Mouse (Mus musculus) CD8-positive naive resting alpha-beta T cell, adult 57 days (primary cell): ENCODE measurements around the gene Zfp318. TPM values are rescaled to one million over a fixed set of nuclear protein-coding genes. Genes with fewer than 3 reads are reported as not detected.

ENCODE experiments used
- total RNA-seq: library from RNA; stranded (reverse); gene quantifications from one replicate; pipeline ENCODE4 v1.2.4, GENCODE M21; 2023

The Zfp318 gene
- 56.7 TPM for total RNA-seq

DNA sequence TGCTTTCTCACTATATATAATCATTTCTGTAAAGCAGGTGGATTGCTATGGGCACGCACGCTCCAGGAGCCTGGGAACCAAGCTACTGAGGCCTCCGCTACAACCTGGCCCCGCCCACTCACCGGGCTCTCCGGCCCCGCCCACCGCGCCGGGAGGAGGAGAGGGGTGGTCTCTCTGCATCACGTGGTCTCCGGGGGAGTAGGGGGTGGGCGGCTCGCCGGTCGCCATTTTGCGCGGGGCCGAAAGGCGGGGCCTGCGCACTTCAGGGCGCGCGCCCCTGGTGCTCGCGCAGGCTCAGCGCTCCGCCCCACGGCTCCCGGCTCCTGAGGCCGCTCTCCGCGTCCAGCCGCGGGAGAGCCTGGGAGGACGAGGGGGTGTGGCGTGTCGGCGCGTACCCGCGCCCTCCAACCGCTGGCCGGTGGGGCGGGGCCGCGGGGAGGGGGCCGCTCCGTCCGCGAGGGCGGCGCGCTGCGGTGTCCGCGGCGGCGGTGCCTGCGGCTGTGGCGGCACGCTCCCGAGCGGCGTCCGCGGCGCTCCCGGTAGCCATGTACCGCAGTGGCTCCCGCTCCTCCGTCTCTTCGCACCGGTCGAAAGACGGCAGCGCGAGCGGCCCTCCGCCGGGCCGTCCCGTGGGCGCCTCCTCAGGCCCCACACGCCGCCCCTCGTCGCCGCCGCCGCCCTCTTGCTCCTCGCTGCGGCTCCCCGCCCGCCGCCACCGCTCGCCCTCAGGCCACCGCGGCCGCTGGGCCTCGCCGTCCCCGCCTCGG is at the start of gene Zfp318:
TSS of gene Zfp318 (plus strand) at position 438 of the 767 bp plus-strand sequence.

DNA sequence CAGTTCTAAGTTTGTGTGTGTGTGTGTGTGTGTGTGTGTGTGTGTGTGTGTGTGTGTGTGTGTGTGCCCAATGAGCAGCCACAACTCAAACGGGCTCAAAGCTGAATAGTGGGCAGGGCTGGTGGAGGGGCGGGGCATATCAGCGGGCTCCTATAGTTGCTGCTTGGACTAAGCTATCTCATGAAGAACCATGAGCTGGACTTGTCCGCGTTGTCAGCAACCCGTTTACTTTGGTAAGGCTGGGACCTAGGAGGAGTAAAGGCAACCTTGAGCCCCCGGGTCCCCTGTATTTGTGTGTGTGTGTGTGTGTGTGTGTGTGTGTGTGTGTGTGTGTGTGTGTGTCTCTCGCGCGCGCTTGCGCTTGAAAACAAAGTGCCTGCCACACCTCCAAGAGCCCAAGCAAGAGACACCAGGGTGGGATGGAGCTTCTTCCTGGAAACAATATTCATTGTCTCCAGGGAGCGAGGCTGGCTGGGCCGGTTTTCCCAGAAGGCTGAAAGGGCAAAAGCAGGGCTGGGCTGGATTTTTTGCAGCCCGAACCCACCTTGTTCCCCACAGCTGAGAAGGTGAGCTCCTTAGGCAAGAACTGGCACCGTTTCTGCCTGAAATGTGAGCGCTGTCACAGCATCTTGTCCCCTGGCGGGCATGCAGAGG is 45.4 kb downstream of the Zfp318 start, which contains the start of gene Crip3:
TSS of gene Crip3 (plus strand) at position 166 of the 654 bp plus-strand sequence.

DNA sequence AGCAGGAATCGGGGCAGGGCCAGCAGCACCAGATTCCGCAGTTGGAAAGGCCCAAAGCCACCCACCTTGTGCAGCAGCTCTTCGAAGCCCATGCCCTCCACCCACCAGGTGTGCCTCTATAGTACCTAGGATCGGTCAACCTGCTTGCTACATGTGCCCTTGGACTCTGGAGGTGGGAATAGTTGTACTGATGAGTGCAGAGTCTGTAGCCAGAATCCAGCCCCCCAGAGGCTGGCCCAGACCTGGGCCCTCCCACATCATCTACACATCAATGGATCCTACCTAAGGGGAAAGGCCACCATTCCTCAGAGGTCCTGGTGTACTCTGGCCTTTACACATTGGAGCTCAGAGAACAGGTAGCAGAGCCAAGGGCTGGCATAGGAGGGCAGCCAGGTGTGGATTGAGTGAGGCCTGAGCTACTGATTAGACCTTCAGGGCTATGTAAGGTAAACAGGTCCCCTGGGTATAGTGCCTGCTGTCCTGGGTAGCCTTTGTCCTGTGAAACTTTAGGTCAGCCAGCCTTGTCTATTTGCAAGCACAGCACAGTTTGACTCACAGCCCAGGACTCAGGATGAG is 54.9 kb downstream of the Zfp318 start, which contains the start of gene Slc22a7:
TSS of gene Slc22a7 (minus strand) at position 160 of the 576 bp plus-strand sequence.

Other genes starting within 250 kb of the Zfp318 start
- gene Rsph9, start 239.5 kb upstream of the Zfp318 start, total RNA-seq = 1.4 TPM
- gene Mad2l1bp, start 230.2 kb upstream of the Zfp318 start, total RNA-seq = 24.8 TPM
- gene Gtpbp2, start 222.7 kb upstream of the Zfp318 start, total RNA-seq = 191 TPM
- gene Polh, start 181.1 kb upstream of the Zfp318 start, total RNA-seq = 12.9 TPM
- 35.8 TPM for gene Xpo5, start 180.9 kb upstream of the Zfp318 start, total RNA-seq
- gene Polr1c, start 135.7 kb upstream of the Zfp318 start, total RNA-seq = 64.0 TPM
- 91.2 TPM for gene Yipf3, start 135.7 kb upstream of the Zfp318 start, total RNA-seq
- gene Lrrc73, start 130.2 kb upstream of the Zfp318 start, total RNA-seq = 1.4 TPM
- 44.1 TPM for gene Tjap1, start 100.7 kb upstream of the Zfp318 start, total RNA-seq
- not detected for gene Dlk2, start 86.3 kb upstream of the Zfp318 start, total RNA-seq
- gene Abcc10, start 55.4 kb upstream of the Zfp318 start, total RNA-seq = 14.4 TPM
- gene Crip3, start 45.2 kb downstream of the Zfp318 start, total RNA-seq = not detected
- gene Slc22a7, start 54.7 kb downstream of the Zfp318 start, total RNA-seq = not detected
- 0.18 TPM for gene Ttbk1, start 103.9 kb downstream of the Zfp318 start, total RNA-seq
- gene Dnph1, start 113.0 kb downstream of the Zfp318 start, total RNA-seq = not detected
- 20.4 TPM for gene Cul9, start 162.7 kb downstream of the Zfp318 start, total RNA-seq
- gene Srf, start 172.4 kb downstream of the Zfp318 start, total RNA-seq = 66.8 TPM
- gene Ptk7, start 245.8 kb downstream of the Zfp318 start, total RNA-seq = not detected